Mouse (Mus musculus): ENCODE measurements around the gene Fbxo42.

Gene Fbxo42

GRCm38 (mm10) chr4:141178500-141178899 lies 30.8 kb downstream of the Fbxo42 start:
- no peak for DNase-seq

- no peak for DNase-seq
Observed at GRCm38 (mm10) chr4:141180831-141181230, 33.1 kb downstream of the Fbxo42 start.

- no peak for DNase-seq
Observed at GRCm38 (mm10) chr4:141181981-141182380, 34.3 kb downstream of the Fbxo42 start.

- no peak for DNase-seq
Observed at GRCm38 (mm10) chr4:141183932-141184331, 36.2 kb downstream of the Fbxo42 start.

- DNase-seq = no peak
Observed at GRCm38 (mm10) chr4:141184426-141184825, 36.7 kb downstream of the Fbxo42 start.

GRCm38 (mm10) chr4:141186923-141187836 lies 39.5 kb downstream of the Fbxo42 start:
- no peak for DNase-seq

GRCm38 (mm10) chr4:141191294-141191693 lies 43.6 kb downstream of the Fbxo42 start:
- no peak for DNase-seq

- DNase-seq = no peak
Observed at GRCm38 (mm10) chr4:141194553-141194952, 46.8 kb downstream of the Fbxo42 start.

GRCm38 (mm10) chr4:141196981-141197685 lies 49.4 kb downstream of the Fbxo42 start:
- no peak for DNase-seq

GRCm38 (mm10) chr4:141197686-141198035 lies 49.9 kb downstream of the Fbxo42 start:
- no peak for DNase-seq

GRCm38 (mm10) chr4:141200906-141201305 lies 53.2 kb downstream of the Fbxo42 start:
- DNase-seq = no peak

- DNase-seq = no peak
Observed at GRCm38 (mm10) chr4:141202192-141202591, 54.5 kb downstream of the Fbxo42 start.

- DNase-seq = no peak
Observed at GRCm38 (mm10) chr4:141204580-141205061, 56.9 kb downstream of the Fbxo42 start.

GRCm38 (mm10) chr4:141207081-141207480 lies 59.4 kb downstream of the Fbxo42 start:
- no peak for DNase-seq

GRCm38 (mm10) chr4:141210524-141211219 lies 63.0 kb downstream of the Fbxo42 start:
- no peak for DNase-seq

GRCm38 (mm10) chr4:141211646-141212045 lies 63.9 kb downstream of the Fbxo42 start:
- DNase-seq = no peak

GRCm38 (mm10) chr4:141212892-141213291 lies 65.2 kb downstream of the Fbxo42 start:
- DNase-seq = no peak

GRCm38 (mm10) chr4:141213342-141213741 lies 65.6 kb downstream of the Fbxo42 start:
- DNase-seq = no peak

- DNase-seq = peak; percentile 95
Observed at GRCm38 (mm10) chr4:141213770-141214336, 66.1 kb downstream of the Fbxo42 start, which contains the start of gene Rsg1. TSS of gene Rsg1 (plus strand) at chr4:141213956.

- DNase-seq = peak; percentile 32
Observed at GRCm38 (mm10) chr4:141214337-141214851, 66.7 kb downstream of the Fbxo42 start.

GRCm38 (mm10) chr4:141219583-141220213 lies 72.0 kb downstream of the Fbxo42 start:
- no peak for DNase-seq

- no peak for DNase-seq
Observed at GRCm38 (mm10) chr4:141221848-141222247, 74.1 kb downstream of the Fbxo42 start.

Data from cerebellum, adult 8-10 months (tissue).